Mouse (Mus musculus): Measurements from ENCODE around the gene Kdelr2. TPM values are rescaled to one million over a fixed set of nuclear protein-coding genes. Genes with fewer than 3 reads are reported as not detected.

The Kdelr2 gene
- total RNA-seq, 2 experiments from 2014 or later: 84.3 to 93.6 TPM

GRCm38 (mm10) chr5:143467931-143468330 is 64.3 kb downstream of the Kdelr2 start:
- DNase-seq: no peak
- intact Hi-C loops (cut with DNase I): no loop called here

GRCm38 (mm10) chr5:143469628-143470027 is 66.0 kb downstream of the Kdelr2 start:
- intact Hi-C loops (cut with DNase I): no loop called here
- no peak for DNase-seq

GRCm38 (mm10) chr5:143470421-143471164 is 67.0 kb downstream of the Kdelr2 start:
- DNase-seq: peak; percentile 75 to 79
- intact Hi-C loops (cut with DNase I): no loop called here

GRCm38 (mm10) chr5:143471165-143471546 is 67.5 kb downstream of the Kdelr2 start:
- intact Hi-C loops (cut with DNase I): no loop called here
- DNase-seq: no peak

Other genes with a start within 250 kb of the Kdelr2 start
- gene Rbak, start 223.1 kb upstream of the Kdelr2 start, total RNA-seq (2021): 1 to 10 TPM; 8.4 to 9.4 TPM
- gene Spdye4b, start 222.8 kb upstream of the Kdelr2 start, total RNA-seq (2021): not detected
- not detected for gene Spdye4a, start 176.9 kb upstream of the Kdelr2 start, total RNA-seq (2021)
- 10 to 100 TPM in 1 of 2 experiments, 1 to 10 TPM in 1; 9.6 to 12.4 TPM for gene Zfp12, start 168.7 kb upstream of the Kdelr2 start, total RNA-seq (2021)
- gene Zfp316, start 133.8 kb upstream of the Kdelr2 start, total RNA-seq (2021): 1 to 10 TPM; 5.0 to 6.3 TPM
- under 1 TPM; 0.50 to 0.86 TPM for gene Zfp853, start 110.2 kb upstream of the Kdelr2 start, total RNA-seq (2021)
- gene E130309D02Rik, start 88.5 kb upstream of the Kdelr2 start, total RNA-seq (2021): 10 to 100 TPM; 19.2 to 20.0 TPM
- gene Zdhhc4, start 74.6 kb upstream of the Kdelr2 start, total RNA-seq (2021): 10 to 100 TPM; 34.6 to 39.7 TPM
- gene Grid2ip, start 46.5 kb upstream of the Kdelr2 start, total RNA-seq (2021): not detected
- gene Daglb, start 60.7 kb downstream of the Kdelr2 start, total RNA-seq (2021): 1 to 10 TPM; 7.9 to 8.8 TPM
- 100 to 1,000 TPM; 314 to 339 TPM for gene Rac1, start 124.2 kb downstream of the Kdelr2 start, total RNA-seq (2021)
- 100 to 1,000 TPM in 1 of 2 experiments, 10 to 100 TPM in 1; 87.2 to 125 TPM for gene Cyth3, start 218.6 kb downstream of the Kdelr2 start, total RNA-seq (2021)